Mouse (Mus musculus) lung, postnatal 0 days (tissue): ENCODE measurements around the gene Atp13a3. TPM values are rescaled to one million over a fixed set of nuclear protein-coding genes. Genes with fewer than 3 reads are reported as not detected.
"Not testable (repeated sequence)": the region's sequence is repeated elsewhere in the genome, so short reads cannot be mapped to it uniquely, and the experiment has no call there.

Source experiments
- ATAC-seq: fragments of 200-750 bp; cut with Nextera tagmentation; 2 replicates; pipeline ENCODE4 v1.8.0; 2017; ENCODE audit warnings: moderate library complexity
- DNase-seq: peaks from one replicate; pipeline ENCODE4 v3.0.0-alpha.2; 2016; ENCODE audit warnings: low spot score
- H3K27ac ChIP-seq: fragments of 300-500 bp; sonication (generic); 2 replicates; pipeline ENCODE4 v1.5.1; 2014; ENCODE audit warnings: antibody characterized with exemption, mild to moderate bottlenecking, low read length, mixed read lengths
- H3K27me3 ChIP-seq: fragments of 300-500 bp; sonication (generic); replicated peaks from 2 replicates; pipeline ENCODE4 v1.6.1; 2014; ENCODE audit warnings: low read length, mixed read lengths; ENCODE audit not compliant: insufficient read depth
- H3K36me3 ChIP-seq: fragments of 300-500 bp; sonication (generic); 2 replicates; pipeline ENCODE4 v1.6.1; 2014; ENCODE audit warnings: low read length, mixed read lengths; ENCODE audit not compliant: insufficient read depth
- H3K4me1 ChIP-seq: fragments of 300-500 bp; sonication (generic); 2 replicates; pipeline ENCODE4 v1.6.1; 2014; ENCODE audit warnings: antibody characterized with exemption, low read depth, low read length, mixed read lengths; ENCODE audit not compliant: insufficient read depth
- H3K4me2 ChIP-seq: fragments of 300-500 bp; sonication (generic); replicated peaks from 2 replicates; pipeline ENCODE4 v1.6.1; 2014; ENCODE audit warnings: low read depth, mild to moderate bottlenecking, low read length, moderate library complexity, mixed read lengths
- H3K4me3 ChIP-seq: fragments of 300-500 bp; sonication (generic); 2 replicates; pipeline ENCODE4 v1.5.1; 2014; ENCODE audit warnings: low read depth, low read length
- H3K9ac ChIP-seq: fragments of 300-500 bp; sonication (generic); replicated peaks from 2 replicates; pipeline ENCODE4 v1.6.1; 2014; ENCODE audit warnings: low read depth, mild to moderate bottlenecking
- H3K9me3 ChIP-seq: fragments of 300-500 bp; sonication (generic); 2 replicates; pipeline ENCODE4 v1.6.1; 2016; ENCODE audit warnings: low read length, mixed read lengths
- CTCF ChIP-seq: IDR thresholded peaks from 2 replicates; pipeline ENCODE4 v1.5.1; 2016; ENCODE audit warnings: antibody characterized with exemption, mild to moderate bottlenecking
- EP300 ChIP-seq: IDR thresholded peaks from 2 replicates; pipeline ENCODE4 v1.6.1; 2016; ENCODE audit warnings: antibody characterized with exemption, mild to moderate bottlenecking, control low read depth
- WGBS: fragments of 180-500 bp; shearing (Covaris S2); extraction: QIAGEN DNeasy Blood & Tissue Kit; methylation state at CpG from one replicate; pipeline ENCODE4 v1.1.7; 2014; 5-methylcytosine and 5-hydroxymethylcytosine counted together
- polyA plus RNA-seq: library from polyadenylated mRNA; unstranded; fragments of >200 nt; fragmentation: Nextera tagmentation; extraction: Ambion mirVana; gene quantifications from 2 replicates; pipeline ENCODE4 v1.2.1, GENCODE M21; 2015

The Atp13a3 gene
- polyA plus RNA-seq, 1 experiment from 2014 or later = 19.3 TPM

- H3K4me3 ChIP-seq = no peak overlapping the region
- 49% methylated on average over 3 of the region's 3 CpGs for WGBS
- no peak overlapping the region for H3K9ac ChIP-seq
- H3K36me3 ChIP-seq = no peaks in the 10 kb centered on the region
- H3K4me2 ChIP-seq = no peak overlapping the region
- ATAC-seq (peak; percentile 50; the same call in 1 of the 2 replicates), DNase-seq (peak; percentile 92)
- TF ChIP-seq EP300 (no peak), CTCF (peak; percentile 93)
- H3K4me1 ChIP-seq = no peaks in the 10 kb centered on the region
- no peaks in the 10 kb centered on the region for H3K27me3 ChIP-seq
- H3K9me3 ChIP-seq = no peaks in the 10 kb centered on the region
- H3K27ac ChIP-seq = no peak overlapping the region
Observed at GRCm38 (mm10) chr16:30374266-30374665, 31.5 kb downstream of the Atp13a3 start.

GRCm38 (mm10) chr16:30373286-30373685, 32.5 kb downstream of the Atp13a3 start:
- not testable (repeated sequence) for H3K9me3 ChIP-seq, ATAC-seq, H3K27me3 ChIP-seq, H3K36me3 ChIP-seq, H3K9ac ChIP-seq, DNase-seq, H3K4me3 ChIP-seq, H3K27ac ChIP-seq, H3K4me1 ChIP-seq, H3K4me2 ChIP-seq
- WGBS = 84% methylated on average over 4 of the region's 4 CpGs

- Histone ChIP-seq H3K4me3 (no peak overlapping the region), H3K27ac (no peak overlapping the region), H3K27me3 (no peaks in the 10 kb centered on the region), H3K9ac (no peak overlapping the region), H3K9me3 (no peaks in the 10 kb centered on the region), H3K4me1 (no peaks in the 10 kb centered on the region), H3K36me3 (no peaks in the 10 kb centered on the region; the same call in 1 of the 2 replicates), H3K4me2 (no peak overlapping the region)
- TF ChIP-seq CTCF = no peak
- no peak for TF ChIP-seq EP300
- peak; percentile 60 for ATAC-seq
- 61% methylated on average over 2 of the region's 2 CpGs for WGBS
- peak; percentile 57 for DNase-seq
Observed at GRCm38 (mm10) chr16:30367395-30367794, 38.4 kb downstream of the Atp13a3 start.

DNA sequence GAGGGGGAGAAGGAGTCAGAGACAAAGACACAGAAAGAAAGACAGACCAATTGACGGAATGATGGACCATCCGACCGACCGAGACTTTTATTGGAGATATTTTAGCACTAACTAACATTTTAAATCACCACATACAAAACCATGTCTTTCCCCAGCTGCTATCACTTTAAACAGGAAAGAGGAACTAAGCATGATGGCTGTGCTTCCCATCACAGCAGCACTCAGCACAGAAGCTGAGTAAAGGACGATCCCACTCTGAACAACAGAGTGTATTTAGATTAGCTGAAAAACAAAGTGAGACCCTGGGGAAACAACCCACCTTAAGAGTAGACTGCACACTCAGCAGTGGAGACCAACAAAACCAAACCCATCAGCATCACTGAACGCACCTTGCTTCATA, 41.2 kb downstream of the Atp13a3 start:
- TF ChIP-seq EP300 (no peak), CTCF (no peak)
- ATAC-seq = no peak

GRCm38 (mm10) chr16:30362528-30362927, 43.2 kb downstream of the Atp13a3 start:
- no peak for ATAC-seq
- no peak overlapping the region for H3K4me2 ChIP-seq
- no peak for DNase-seq
- no peak overlapping the region for H3K9ac ChIP-seq
- no peaks in the 10 kb centered on the region; the same call in 1 of the 2 replicates for H3K36me3 ChIP-seq
- TF ChIP-seq CTCF = no peak
- TF ChIP-seq EP300 = no peak
- no peak overlapping the region for H3K27ac ChIP-seq
- H3K27me3 ChIP-seq = no peaks in the 10 kb centered on the region
- H3K9me3 ChIP-seq = no peaks in the 10 kb centered on the region
- WGBS = 69% methylated on average over 3 of the region's 3 CpGs
- H3K4me1 ChIP-seq = no peaks in the 10 kb centered on the region
- no peak overlapping the region for H3K4me3 ChIP-seq

More for the DNA sequence above, 41.2 kb downstream of the Atp13a3 start:
- no peak overlapping the region for H3K27ac ChIP-seq
- no peak overlapping the region for H3K4me3 ChIP-seq
- WGBS = 80% methylated on average over 6 of the region's 6 CpGs
- H3K27me3 ChIP-seq = no peaks in the 10 kb centered on the region
- no peaks in the 10 kb centered on the region; the same call in 1 of the 2 replicates for H3K36me3 ChIP-seq
- no peaks in the 10 kb centered on the region for H3K4me1 ChIP-seq
- no peak for DNase-seq
- H3K9me3 ChIP-seq = no peaks in the 10 kb centered on the region
- no peak overlapping the region for H3K9ac ChIP-seq
- H3K4me2 ChIP-seq = no peak overlapping the region

GRCm38 (mm10) chr16:30353489-30353888, 52.3 kb downstream of the Atp13a3 start:
- DNase-seq, H3K4me3 ChIP-seq, H3K9ac ChIP-seq, H3K9me3 ChIP-seq, H3K4me2 ChIP-seq, H3K27ac ChIP-seq, H3K4me1 ChIP-seq, H3K27me3 ChIP-seq, ATAC-seq, H3K36me3 ChIP-seq: not testable (repeated sequence)
- 94% methylated on average over 10 of the region's 11 CpGs for WGBS

- Histone ChIP-seq H3K9ac (no peak overlapping the region), H3K36me3 (no peaks in the 10 kb centered on the region)
Observed at GRCm38 (mm10) chr16:30314236-30314635, 91.5 kb downstream of the Atp13a3 start.

More at GRCm38 (mm10) chr16:30314236-30314635, 91.5 kb downstream of the Atp13a3 start:
- Histone ChIP-seq H3K27me3 (0 out of 2 replicates have a peak, but pooled peaks cover 8% of the 10 kb centered on the region), H3K9me3 (no peaks in the 10 kb centered on the region), H3K4me3 (no peak overlapping the region), H3K27ac (no peak overlapping the region), H3K4me2 (no peak overlapping the region), H3K4me1 (peaks cover 5% of the 10 kb centered on the region; the same call in 1 of the 2 replicates)
- no peak for TF ChIP-seq EP300
- TF ChIP-seq CTCF = peak; percentile 69
- peak; percentile 65 for DNase-seq
- no peak for ATAC-seq
